20 mouse cellular contexts compared by ENCODE assay signal in genomic region chrX:41045156-41045555, GRCm38 (mm10).
"Had no signal": no experiment of that assay in that cellular context is flagged by ENCODE, and none has a peak within 500 bp of the region (broad histone marks: within the 10 kb centered on the region; RNA-seq: fewer than 3 reads in every experiment).

No protein-coding gene starts in this region.

- H3K9ac ChIP-seq: kidney, embryonic 15.5 days; limb, embryonic 13.5 days; liver, embryonic 12.5 days; liver, embryonic 15.5 days; midbrain, embryonic 12.5 days; midbrain, embryonic 15.5 days; neural tube, embryonic 13.5 days; stomach, embryonic 15.5 days had no signal

- DNase-seq: kidney, adult 8-10 months; kidney, postnatal 14 days; kidney, postnatal 4 days; liver; lung, adult 2 months; right cerebral cortex, adult 18-20 months; right cerebral cortex, postnatal 14 days; spleen, adult 18-20 months; thymus, postnatal 36 days had no signal

- H3K4me3 ChIP-seq: kidney, embryonic 15.5 days; limb, embryonic 10.5 days; limb, embryonic 13.5 days; liver, embryonic 12.5 days; liver, embryonic 15.5 days; midbrain, embryonic 12.5 days; midbrain, embryonic 15.5 days; myocyte; neural tube, embryonic 13.5 days; stomach, embryonic 15.5 days had no signal

- ATAC-seq: liver, embryonic 12.5 days; midbrain, embryonic 15.5 days had no signal

- H3K36me3 ChIP-seq: kidney, embryonic 15.5 days; limb, embryonic 10.5 days; limb, embryonic 13.5 days; liver, embryonic 12.5 days; liver, embryonic 15.5 days; midbrain, embryonic 12.5 days; midbrain, embryonic 15.5 days; neural tube, embryonic 13.5 days; stomach, embryonic 15.5 days had no signal

- H3K4me2 ChIP-seq: kidney, embryonic 15.5 days; limb, embryonic 13.5 days; liver, embryonic 12.5 days; liver, embryonic 15.5 days; midbrain, embryonic 12.5 days; midbrain, embryonic 15.5 days; neural tube, embryonic 13.5 days; stomach, embryonic 15.5 days had no signal

- H3K27ac ChIP-seq: kidney, embryonic 15.5 days; limb, embryonic 10.5 days; limb, embryonic 13.5 days; liver, embryonic 12.5 days; liver, embryonic 15.5 days; macrophage; midbrain, embryonic 12.5 days; midbrain, embryonic 15.5 days; neural tube, embryonic 13.5 days; stomach, embryonic 15.5 days had no signal

- H3K27me3 ChIP-seq: kidney, embryonic 15.5 days; limb, embryonic 13.5 days; liver, embryonic 12.5 days; liver, embryonic 15.5 days; midbrain, embryonic 12.5 days; midbrain, embryonic 15.5 days; neural tube, embryonic 13.5 days; stomach, embryonic 15.5 days had no signal

- H3K9me3 ChIP-seq: kidney, embryonic 15.5 days; limb, embryonic 10.5 days; limb, embryonic 13.5 days; liver, embryonic 12.5 days; liver, embryonic 15.5 days; midbrain, embryonic 12.5 days; midbrain, embryonic 15.5 days; neural tube, embryonic 13.5 days; stomach, embryonic 15.5 days had no signal

- H3K4me1 ChIP-seq: kidney, embryonic 15.5 days; limb, embryonic 10.5 days; limb, embryonic 13.5 days; liver, embryonic 12.5 days; liver, embryonic 15.5 days; midbrain, embryonic 12.5 days; midbrain, embryonic 15.5 days; neural tube, embryonic 13.5 days; stomach, embryonic 15.5 days had no signal
